Mouse (Mus musculus) layer of hippocampus, postnatal 10 days (tissue): ENCODE measurements at regions not wholly inside any gene's neighbourhood (a gene's known extent, or its start where the extent isn't known, plus 50 kb on each side); places are given as distances from the start of the nearest gene placed in this dataset.

Source experiments
- DNase-seq, 2 experiments: peaks; one replicate each; pipeline ENCODE4 v3.0.0; 2021; ENCODE audit warnings: low spot score in 2 of 2

GRCm38 (mm10) chr13:71507421-71507931, 456.0 kb downstream of the Irx1 start:
- DNase-seq, result peak; percentile 47 to 62

- no peak for DNase-seq
Measured at GRCm38 (mm10) chr13:71506777-71507176, 456.7 kb downstream of the Irx1 start.

GRCm38 (mm10) chr13:71489773-71490172, 473.8 kb downstream of the Irx1 start:
- DNase-seq, result no peak

- DNase-seq, result no peak
Measured at GRCm38 (mm10) chr13:71481205-71481604, 482.3 kb downstream of the Irx1 start.

GRCm38 (mm10) chr13:71461552-71461951, 502.0 kb downstream of the Irx1 start:
- DNase-seq, result no peak

- no peak for DNase-seq
Measured at GRCm38 (mm10) chr13:71460607-71461006, 502.9 kb downstream of the Irx1 start.

GRCm38 (mm10) chr13:71460097-71460496, 503.4 kb downstream of the Irx1 start:
- DNase-seq, result no peak

- DNase-seq, result no peak
Measured at GRCm38 (mm10) chr13:71459022-71459536, 504.4 kb downstream of the Irx1 start.

GRCm38 (mm10) chr13:71458061-71458935, 505.2 kb downstream of the Irx1 start:
- DNase-seq, result peak; percentile 82 to 88

- DNase-seq, result no peak
Measured at GRCm38 (mm10) chr13:71457550-71457949, 506.0 kb downstream of the Irx1 start.

GRCm38 (mm10) chr13:71452258-71452657, 511.3 kb downstream of the Irx1 start:
- no peak for DNase-seq

- DNase-seq, result no peak
Measured at GRCm38 (mm10) chr13:71437601-71438099, 525.9 kb downstream of the Irx1 start.

GRCm38 (mm10) chr13:71403654-71404560, 559.6 kb downstream of the Irx1 start:
- DNase-seq, result peak in 1 of 2 experiments; percentile 12

- DNase-seq, result no peak
Measured at GRCm38 (mm10) chr13:71393716-71394309, 552.2 kb upstream of the Adamts16 start.

- no peak for DNase-seq
Measured at GRCm38 (mm10) chr13:71378641-71379040, 537.0 kb upstream of the Adamts16 start.

GRCm38 (mm10) chr13:71375909-71376606, 534.4 kb upstream of the Adamts16 start:
- DNase-seq, result peak in 1 of 2 experiments; percentile 28

GRCm38 (mm10) chr13:71372701-71373685, 531.4 kb upstream of the Adamts16 start:
- DNase-seq, result no peak

- DNase-seq, result no peak
Measured at GRCm38 (mm10) chr13:71369832-71370231, 528.2 kb upstream of the Adamts16 start.

- DNase-seq, result no peak
Measured at GRCm38 (mm10) chr13:71365261-71365660, 523.6 kb upstream of the Adamts16 start.
